Mouse (Mus musculus): ENCODE measurements around the gene Gpr173.
"Not testable (repeated sequence)": the region's sequence is repeated elsewhere in the genome, so short reads cannot be mapped to it uniquely, and the experiment has no call there.

Gpr173 gene

GRCm38 (mm10) chrX:152368397-152369273, at the start of gene Gpr173:
TSS of gene Gpr173 (minus strand) at chrX:152368704.
- peak; percentile 86 for DNase-seq

- no peak for DNase-seq
Observed at GRCm38 (mm10) chrX:152403251-152403650, 34.7 kb upstream of the Gpr173 start.

GRCm38 (mm10) chrX:152400096-152400495, 31.6 kb upstream of the Gpr173 start:
- peak; percentile 41 for DNase-seq

- no peak for DNase-seq
Observed at GRCm38 (mm10) chrX:152368054-152368396, 479 bp downstream of the Gpr173 start.

- peak; percentile 90 for DNase-seq
Observed at GRCm38 (mm10) chrX:152366418-152366817, 2.1 kb downstream of the Gpr173 start.

GRCm38 (mm10) chrX:152352553-152353153, 15.9 kb downstream of the Gpr173 start:
- peak; percentile 56 for DNase-seq

GRCm38 (mm10) chrX:152347041-152347440, 21.5 kb downstream of the Gpr173 start:
- DNase-seq, result peak; percentile 84

GRCm38 (mm10) chrX:152346587-152346986, 21.9 kb downstream of the Gpr173 start:
- DNase-seq, result peak; percentile 80

- DNase-seq, result no peak
Observed at GRCm38 (mm10) chrX:152342903-152343302, 25.6 kb downstream of the Gpr173 start.

GRCm38 (mm10) chrX:152342358-152342901, 26.1 kb downstream of the Gpr173 start, which contains the start of gene Tspyl2:
TSS of gene Tspyl2 (minus strand) at chrX:152342425.
- peak; percentile 98 for DNase-seq

- peak; percentile 58 for DNase-seq
Observed at GRCm38 (mm10) chrX:152341496-152341895, 27.0 kb downstream of the Gpr173 start.

- peak; percentile 95 for DNase-seq
Observed at GRCm38 (mm10) chrX:152336546-152337332, 31.8 kb downstream of the Gpr173 start.

- DNase-seq, result not testable (repeated sequence)
Observed at GRCm38 (mm10) chrX:152336123-152336522, 32.4 kb downstream of the Gpr173 start.

- not testable (repeated sequence) for DNase-seq
Observed at GRCm38 (mm10) chrX:152329400-152329799, 39.1 kb downstream of the Gpr173 start.

GRCm38 (mm10) chrX:152327689-152328052, 40.8 kb downstream of the Gpr173 start:
- DNase-seq, result no peak

GRCm38 (mm10) chrX:152326996-152327688, 41.4 kb downstream of the Gpr173 start, which contains the start of gene Kantr:
TSS of gene Kantr (minus strand) at chrX:152327495.
- DNase-seq, result peak; percentile 90

- no peak for DNase-seq
Observed at GRCm38 (mm10) chrX:152323584-152323983, 44.9 kb downstream of the Gpr173 start.

- no peak for DNase-seq
Observed at GRCm38 (mm10) chrX:152322776-152323175, 45.7 kb downstream of the Gpr173 start.

- DNase-seq, result no peak
Observed at GRCm38 (mm10) chrX:152320535-152320934, 48.0 kb downstream of the Gpr173 start.

GRCm38 (mm10) chrX:152307942-152308341, 60.6 kb downstream of the Gpr173 start:
- no peak for DNase-seq

GRCm38 (mm10) chrX:152307371-152307770, 61.1 kb downstream of the Gpr173 start:
- no peak for DNase-seq

- no peak for DNase-seq
Observed at GRCm38 (mm10) chrX:152306224-152306623, 62.3 kb downstream of the Gpr173 start.
